Mouse (Mus musculus): ENCODE results near the gene Chek2.

The Chek2 gene

DNA sequence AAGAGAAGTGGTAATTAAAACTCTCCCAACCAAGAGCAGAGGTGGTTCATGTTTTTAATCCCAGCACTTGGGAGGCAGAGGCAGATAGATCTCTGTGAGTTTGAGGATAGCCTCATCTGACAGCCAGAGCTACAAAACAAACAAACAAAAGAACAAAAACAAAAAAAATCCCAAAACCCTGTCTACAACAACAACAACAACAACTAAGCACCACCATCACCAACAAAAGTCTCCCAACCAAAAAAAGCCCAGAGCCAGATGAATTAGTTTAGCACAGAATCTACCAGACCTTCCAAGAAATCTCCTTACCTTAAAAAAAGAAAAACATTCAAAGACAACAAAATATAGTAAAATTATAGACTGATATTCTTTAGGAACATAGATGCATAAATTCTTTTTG is 60.6 kb downstream of the Chek2 start:
- in situ Hi-C loops (cut with MboI): no loop called here

DNA sequence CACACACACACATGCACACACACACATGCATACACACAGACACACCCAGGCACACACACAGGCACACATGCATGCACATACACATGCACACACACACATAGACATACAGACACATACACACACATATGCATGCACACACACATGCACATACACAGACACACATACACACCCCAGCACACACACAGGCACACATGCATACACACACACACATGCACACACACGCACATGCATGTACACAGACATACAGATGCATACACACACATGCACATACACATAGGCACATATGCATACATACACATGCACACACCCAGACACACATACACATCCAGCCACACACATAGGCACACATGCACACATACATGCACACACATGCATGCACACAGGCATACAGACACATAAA is 66.9 kb downstream of the Chek2 start:
- in situ Hi-C loops (cut with MboI): no loop called here

DNA sequence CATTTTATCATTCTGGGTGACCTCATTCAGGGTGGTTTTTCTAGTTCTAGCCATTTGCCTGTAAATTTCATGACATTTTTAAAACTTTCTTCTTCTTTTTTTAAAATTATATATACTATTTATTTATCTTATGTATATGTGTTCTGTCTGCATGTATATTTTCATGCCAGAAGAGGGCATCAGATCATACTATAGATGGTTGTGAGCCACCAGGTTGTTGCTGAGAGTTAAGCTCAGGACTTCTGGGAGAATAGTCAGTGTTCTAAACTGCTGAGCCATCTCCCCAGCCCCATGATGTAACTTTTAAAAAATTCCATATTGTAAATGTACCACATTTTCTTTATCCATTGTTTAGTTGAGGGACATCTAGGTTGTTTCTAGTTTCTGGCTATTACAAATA is 69.1 kb downstream of the Chek2 start:
- in situ Hi-C loops (cut with MboI): no loop called here

DNA sequence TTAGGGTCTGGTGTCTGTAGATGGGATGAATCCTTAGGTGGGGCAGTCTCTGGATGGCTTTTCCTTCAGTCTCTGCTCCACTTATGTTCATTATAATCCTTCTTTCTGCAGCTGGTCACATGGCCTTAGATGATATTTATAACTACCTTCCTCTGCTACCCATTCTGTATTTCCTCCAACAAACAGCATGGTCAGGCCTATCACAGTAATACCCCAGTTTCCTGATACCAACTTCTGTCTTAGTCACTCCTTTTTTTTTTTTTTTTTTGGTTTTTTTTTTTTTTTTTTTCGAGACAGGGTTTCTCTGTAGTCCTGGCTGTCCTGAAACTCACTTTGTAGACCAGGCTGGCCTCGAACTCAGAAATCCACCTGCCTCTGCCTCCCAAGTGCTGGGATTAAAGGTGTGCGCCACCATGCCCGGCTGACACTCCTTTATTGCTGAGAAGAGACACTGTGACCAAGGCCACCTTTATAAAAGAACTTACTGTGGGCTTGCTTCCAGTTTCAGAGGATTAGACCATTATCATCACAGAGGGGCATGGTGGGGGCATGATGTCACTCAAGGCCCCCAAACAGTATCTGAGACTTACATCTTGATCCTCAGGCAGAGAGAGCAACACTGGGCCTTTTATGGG is 70.3 kb downstream of the Chek2 start:
- in situ Hi-C loops (cut with MboI): no loop called here

DNA sequence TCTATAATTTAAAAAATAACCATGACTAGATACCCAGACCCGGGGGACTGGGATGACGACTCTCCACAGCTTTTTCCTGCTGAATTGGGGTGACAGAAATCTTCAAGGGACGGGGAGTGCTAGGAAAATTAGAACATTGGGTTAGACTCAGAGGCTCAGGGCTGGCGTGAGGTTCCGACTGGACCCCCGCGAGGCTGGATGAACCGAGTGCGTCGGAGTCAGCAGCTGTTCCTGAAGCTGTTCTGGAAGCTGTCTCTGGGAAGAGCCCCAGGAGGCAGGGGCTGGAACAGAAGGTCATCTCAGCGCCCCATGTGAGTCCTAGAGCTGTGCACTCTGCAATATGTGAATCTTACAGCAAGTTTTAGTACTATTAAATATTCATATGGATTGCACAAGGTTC is 75.1 kb downstream of the Chek2 start:
- in situ Hi-C loops (cut with MboI): no loop called here

DNA sequence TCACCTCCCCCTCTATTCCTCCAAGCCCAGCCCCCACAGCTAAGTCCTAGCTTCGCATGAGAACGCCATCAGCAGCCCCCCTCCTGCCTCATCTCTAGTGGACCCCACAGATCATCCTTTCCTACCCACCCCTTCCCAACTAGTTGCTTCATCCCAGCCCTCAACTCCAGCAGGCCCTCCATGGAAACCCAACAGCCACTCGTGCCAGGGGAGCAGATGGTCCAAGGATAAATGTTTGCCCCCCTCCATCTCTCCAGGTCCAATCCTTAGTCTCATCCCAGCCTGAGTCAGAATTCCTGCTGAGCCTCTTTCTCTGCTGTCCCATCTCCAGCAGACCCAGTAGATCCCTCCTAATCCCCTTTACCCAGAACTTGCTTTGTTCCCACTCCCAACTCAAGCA is 76.5 kb downstream of the Chek2 start:
- in situ Hi-C loops (cut with MboI): no loop called here

DNA sequence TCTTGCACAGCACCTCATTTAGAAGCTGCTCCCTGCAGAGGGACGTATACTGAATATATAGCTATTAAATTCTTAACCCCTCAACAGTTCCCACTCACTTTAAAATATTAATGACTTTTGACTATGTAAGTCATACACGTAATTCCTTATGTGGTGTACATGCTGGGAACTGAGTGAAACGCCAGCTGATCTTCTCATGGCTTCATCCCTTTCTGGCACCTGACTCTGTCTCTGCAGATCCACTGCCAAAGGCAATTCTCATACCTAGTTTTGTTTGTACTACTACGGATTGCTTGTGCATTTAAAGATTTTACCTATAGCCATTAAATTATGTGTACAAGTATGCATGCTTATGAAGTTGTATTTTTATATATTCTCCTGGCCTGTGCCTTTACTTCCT is 79.8 kb downstream of the Chek2 start:
- in situ Hi-C loops (cut with MboI): no loop called here

DNA sequence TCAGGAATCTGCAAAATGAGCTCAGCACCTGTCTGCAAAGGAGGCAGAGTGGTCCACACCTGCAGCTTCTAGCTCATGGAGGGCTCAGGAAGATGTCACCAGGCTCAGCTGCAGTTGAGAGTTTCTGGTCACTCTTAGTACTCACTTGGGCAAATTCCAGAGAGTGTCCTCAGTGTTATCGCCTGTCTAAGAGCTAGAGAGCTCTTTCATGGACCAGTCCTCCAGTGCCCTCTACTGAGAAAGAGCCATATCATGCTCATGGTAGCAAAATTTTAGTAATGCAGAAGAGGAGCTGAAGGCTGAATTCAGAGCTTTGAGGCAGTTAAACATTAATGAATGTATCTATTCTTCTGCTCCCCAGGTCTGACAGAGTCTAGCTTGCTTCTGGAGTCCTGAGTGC is 83.6 kb downstream of the Chek2 start:
- in situ Hi-C loops (cut with MboI): no loop called here
